Mouse (Mus musculus) heart, postnatal 0 days (tissue): ENCODE data around the gene Syngr2. TPM values are rescaled to one million over a fixed set of nuclear protein-coding genes. Genes with fewer than 3 reads are reported as not detected.
A peak's percentile ranks its signal among the peaks of the same experiment; 100 is the strongest.

Experiments used
- ATAC-seq: fragments of 200-750 bp; cut with Nextera tagmentation; 2 replicates; pipeline ENCODE4 v1.8.0; 2017; ENCODE audit warnings: low read depth, moderate number of reproducible peaks, moderate library complexity; ENCODE audit not compliant: insufficient read depth
- DNase-seq: peaks from one replicate; pipeline ENCODE4 v3.0.0-alpha.2; 2016; ENCODE audit warnings: low spot score
- H3K27ac ChIP-seq: fragments of 300-500 bp; sonication (generic); 2 replicates; pipeline ENCODE4 v1.5.1; 2014; ENCODE audit warnings: low read depth, mild to moderate bottlenecking
- H3K27me3 ChIP-seq: fragments of 300-500 bp; sonication (generic); 2 replicates; pipeline ENCODE4 v1.6.1; 2014; ENCODE audit warnings: low read length, mixed read lengths; ENCODE audit not compliant: control insufficient read depth, insufficient read depth
- H3K36me3 ChIP-seq: fragments of 300-500 bp; sonication (generic); replicated peaks from 2 replicates; pipeline ENCODE4 v1.6.1; 2014; ENCODE audit warnings: low read length, mixed read lengths; ENCODE audit not compliant: control insufficient read depth, insufficient read depth
- H3K4me1 ChIP-seq: fragments of 300-500 bp; sonication (generic); 2 replicates; pipeline ENCODE4 v1.6.1; 2014; ENCODE audit warnings: antibody characterized with exemption; ENCODE audit not compliant: control insufficient read depth, insufficient read depth
- H3K4me2 ChIP-seq: fragments of 300-500 bp; sonication (generic); 2 replicates; pipeline ENCODE4 v1.6.1; 2014; ENCODE audit warnings: low read depth, mild to moderate bottlenecking, low read length, moderate library complexity
- H3K4me3 ChIP-seq: fragments of 300-500 bp; sonication (generic); 2 replicates; pipeline ENCODE4 v1.5.1; 2014; ENCODE audit warnings: low read depth, low read length
- H3K9ac ChIP-seq: fragments of 300-500 bp; sonication (generic); replicated peaks from 2 replicates; pipeline ENCODE4 v1.6.1; 2014; ENCODE audit warnings: low read depth, low read length, mixed read lengths
- H3K9me3 ChIP-seq: fragments of 300-500 bp; sonication (generic); replicated peaks from 2 replicates; pipeline ENCODE4 v1.6.1; 2016; ENCODE audit warnings: low read length; ENCODE audit not compliant: control insufficient read depth
- CTCF ChIP-seq: IDR thresholded peaks from 2 replicates; pipeline ENCODE4 v1.5.1; 2016; ENCODE audit warnings: antibody characterized with exemption, control low read depth, low read depth
- EP300 ChIP-seq: IDR thresholded peaks from 2 replicates; pipeline ENCODE4 v1.6.1; 2016; ENCODE audit warnings: antibody characterized with exemption, low read depth
- WGBS: fragments of 180-500 bp; shearing (Covaris S2); extraction: QIAGEN DNeasy Blood & Tissue Kit; methylation state at CpG from one replicate; pipeline ENCODE4 v1.1.7; 2014; 5-methylcytosine and 5-hydroxymethylcytosine counted together
- polyA plus RNA-seq: library from polyadenylated mRNA; unstranded; fragments of >200 nt; fragmentation: Nextera tagmentation; extraction: Ambion mirVana; gene quantifications from 2 replicates; pipeline ENCODE4 v1.2.1, GENCODE M21; 2015
- total RNA-seq: library from RNA; depleted of rRNA; stranded (reverse); fragments of >200 nt; gene quantifications from 2 replicates; pipeline ENCODE4 v1.2.3, GENCODE M21; 2014; ENCODE audit warnings: low replicate concordance

The Syngr2 gene
- total and polyA plus RNA-seq, 2 experiments from 2014 or later = 95.2 to 151 TPM

DNA sequence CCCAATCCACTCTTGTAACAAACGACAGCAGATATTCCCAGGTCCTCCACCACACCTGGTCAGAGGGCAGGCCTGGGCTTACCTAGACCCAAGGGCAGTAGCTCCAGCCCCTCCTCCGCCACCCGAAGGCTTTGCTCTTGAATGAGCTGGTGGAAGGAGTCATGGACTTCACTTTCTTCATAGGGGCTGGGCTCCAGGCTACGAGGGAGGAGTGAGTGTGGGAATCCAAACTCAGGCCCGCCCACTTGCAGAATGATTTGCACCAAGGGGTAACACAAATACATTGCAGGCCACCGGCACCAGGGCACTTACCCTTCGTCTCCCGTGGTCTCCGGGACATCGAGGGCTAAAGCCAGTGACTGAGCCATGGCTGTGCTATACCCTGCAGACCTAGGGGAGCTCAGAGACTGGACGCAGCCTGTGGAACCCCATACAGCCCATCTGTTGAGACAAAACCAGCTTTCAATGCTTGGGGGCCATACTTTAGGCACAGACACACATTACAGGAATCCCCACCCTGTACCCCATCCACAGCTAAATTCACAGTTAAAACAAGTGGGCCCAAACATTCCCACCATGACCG lies 30.5 kb upstream of the Syngr2 start:
- H3K4me1 ChIP-seq = peaks cover 30% of the 10 kb centered on the region
- H3K36me3 ChIP-seq = peaks cover 28% of the 10 kb centered on the region
- H3K9ac ChIP-seq = peak overlapping the region; percentile 64
- H3K27ac ChIP-seq = peak overlapping the region; percentile 97
- H3K4me2 ChIP-seq = peak overlapping the region; percentile 88
- DNase-seq = no peak
- 56% methylated on average over 12 of the region's 12 CpGs for WGBS
- peak overlapping the region; percentile 54 for H3K4me3 ChIP-seq
- H3K9me3 ChIP-seq = no peaks in the 10 kb centered on the region
- no peak for TF ChIP-seq CTCF
- TF ChIP-seq EP300 = no peak
- no peak for ATAC-seq
- H3K27me3 ChIP-seq = no peaks in the 10 kb centered on the region

DNA sequence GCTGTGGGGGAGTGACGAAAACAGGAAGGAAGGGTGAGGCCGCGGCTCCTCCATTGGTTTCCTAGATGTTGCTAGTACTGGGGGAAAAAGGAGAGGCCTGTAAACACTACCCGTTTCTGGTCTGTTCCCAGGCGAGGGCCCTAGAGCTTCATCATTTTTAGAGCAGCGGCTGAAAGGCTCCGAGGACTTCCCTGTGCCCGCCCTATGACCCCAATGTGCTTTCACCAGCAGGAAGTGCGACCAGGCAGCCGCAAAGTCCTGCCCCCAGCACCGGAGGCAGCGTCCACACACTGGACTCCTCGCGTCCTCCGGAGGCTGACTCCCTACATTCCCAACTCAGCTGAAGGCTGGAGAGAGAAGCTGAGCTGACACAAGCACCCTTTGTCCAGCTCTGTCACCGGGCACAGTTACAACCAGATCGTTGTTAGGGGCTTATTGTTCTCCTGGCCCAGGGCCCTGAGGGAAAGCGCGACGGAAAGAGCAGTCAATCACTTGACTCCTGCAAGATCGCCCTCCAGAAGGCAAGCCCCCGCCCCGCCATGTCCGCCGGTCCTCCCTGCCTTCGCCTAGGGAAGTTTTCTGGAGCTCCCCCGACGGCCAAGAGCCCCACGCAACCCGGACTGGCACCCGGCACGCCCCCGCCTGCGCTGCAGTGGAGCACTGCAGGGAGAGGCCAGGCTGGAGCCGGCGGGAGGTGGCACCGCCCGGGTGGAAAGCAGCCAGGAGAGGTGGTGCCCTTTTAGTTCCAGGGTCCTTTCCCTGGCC lies 29.9 kb upstream of the Syngr2 start:
- peak overlapping the region; percentile 54 for H3K4me3 ChIP-seq
- peak; percentile 67; the same call in 1 of the 2 replicates for TF ChIP-seq EP300
- 0 out of 2 replicates have a peak, but pooled peaks have one; percentile 6 for TF ChIP-seq CTCF
- peaks cover 21% of the 10 kb centered on the region for H3K36me3 ChIP-seq
- 4% methylated on average over 37 of the region's 38 CpGs for WGBS
- H3K27me3 ChIP-seq = no peaks in the 10 kb centered on the region
- DNase-seq (peak; percentile 67), ATAC-seq (peak; percentile 40)
- peaks cover 30% of the 10 kb centered on the region for H3K4me1 ChIP-seq
- H3K9me3 ChIP-seq = no peaks in the 10 kb centered on the region
- peak overlapping the region; percentile 97 for H3K27ac ChIP-seq
- H3K4me2 ChIP-seq = peak overlapping the region; percentile 88
- peak overlapping the region; percentile 64 for H3K9ac ChIP-seq

DNA sequence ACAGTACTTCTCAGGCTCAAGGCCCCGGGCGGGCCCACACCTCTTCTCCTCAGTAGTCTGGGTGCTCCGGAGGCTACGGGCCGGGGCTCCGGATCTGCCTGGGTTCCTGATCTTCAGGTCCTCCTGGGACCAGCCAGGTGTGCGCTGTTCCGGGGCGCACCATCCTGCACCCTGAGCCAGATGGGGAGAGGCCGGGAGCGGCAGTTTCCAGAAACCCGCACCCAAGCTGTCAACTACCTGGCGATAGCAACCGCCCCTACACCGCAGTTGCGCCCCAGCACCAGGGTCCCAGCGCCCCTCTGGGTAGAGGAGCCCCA lies 29.3 kb upstream of the Syngr2 start:
- no peaks in the 10 kb centered on the region for H3K27me3 ChIP-seq
- H3K36me3 ChIP-seq = peaks cover 17% of the 10 kb centered on the region
- TF ChIP-seq EP300 (no peak), CTCF (no peak)
- peak overlapping the region; percentile 64 for H3K9ac ChIP-seq
- no peak for ATAC-seq
- no peak for DNase-seq
- H3K9me3 ChIP-seq = no peaks in the 10 kb centered on the region
- whole genome bisulfite sequencing = 0% methylated on average over 17 of the region's 17 CpGs
- peak overlapping the region; percentile 88 for H3K4me2 ChIP-seq
- H3K4me3 ChIP-seq = peak overlapping the region; percentile 54
- H3K27ac ChIP-seq = peak overlapping the region; percentile 97
- peaks cover 30% of the 10 kb centered on the region for H3K4me1 ChIP-seq

DNA sequence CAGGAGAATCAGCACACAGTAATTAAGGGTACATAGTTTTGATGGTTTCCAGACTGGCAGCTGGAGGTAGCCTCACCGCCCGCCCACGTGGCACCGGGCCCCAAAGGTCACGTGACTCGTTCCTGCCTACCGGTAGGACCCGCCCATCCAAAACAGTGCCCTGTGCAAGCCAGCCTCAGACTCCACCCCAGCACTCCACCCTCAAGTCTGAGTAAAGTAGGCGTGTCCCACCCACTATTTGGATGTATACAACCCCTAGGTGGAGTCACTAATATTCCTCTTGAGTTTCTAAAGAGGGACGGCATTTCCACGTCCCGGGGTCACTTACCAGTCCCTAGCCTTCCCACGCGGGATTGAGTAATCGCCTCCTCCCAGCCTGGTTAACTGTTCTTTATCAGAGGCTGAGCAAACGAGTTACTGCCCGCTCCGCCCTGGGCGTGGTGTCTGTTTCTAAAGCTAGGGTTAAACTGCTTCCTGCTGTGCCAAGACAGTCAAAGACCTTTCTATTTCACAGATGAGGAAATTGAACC lies 28.8 kb upstream of the Syngr2 start:
- Histone ChIP-seq H3K9ac (peak overlapping the region; percentile 64), H3K4me3 (peak overlapping the region; percentile 54), H3K27me3 (no peaks in the 10 kb centered on the region), H3K4me2 (peak overlapping the region; percentile 88), H3K27ac (peak overlapping the region; percentile 97), H3K9me3 (no peaks in the 10 kb centered on the region), H3K4me1 (peaks cover 30% of the 10 kb centered on the region), H3K36me3 (peaks cover 17% of the 10 kb centered on the region)
- ATAC-seq = peak; percentile 78
- WGBS = under 1% methylated on average over 19 of the region's 19 CpGs
- TF ChIP-seq CTCF (no peak; the same call in 1 of the 2 replicates), EP300 (no peak)
- DNase-seq = peak; percentile 89

DNA sequence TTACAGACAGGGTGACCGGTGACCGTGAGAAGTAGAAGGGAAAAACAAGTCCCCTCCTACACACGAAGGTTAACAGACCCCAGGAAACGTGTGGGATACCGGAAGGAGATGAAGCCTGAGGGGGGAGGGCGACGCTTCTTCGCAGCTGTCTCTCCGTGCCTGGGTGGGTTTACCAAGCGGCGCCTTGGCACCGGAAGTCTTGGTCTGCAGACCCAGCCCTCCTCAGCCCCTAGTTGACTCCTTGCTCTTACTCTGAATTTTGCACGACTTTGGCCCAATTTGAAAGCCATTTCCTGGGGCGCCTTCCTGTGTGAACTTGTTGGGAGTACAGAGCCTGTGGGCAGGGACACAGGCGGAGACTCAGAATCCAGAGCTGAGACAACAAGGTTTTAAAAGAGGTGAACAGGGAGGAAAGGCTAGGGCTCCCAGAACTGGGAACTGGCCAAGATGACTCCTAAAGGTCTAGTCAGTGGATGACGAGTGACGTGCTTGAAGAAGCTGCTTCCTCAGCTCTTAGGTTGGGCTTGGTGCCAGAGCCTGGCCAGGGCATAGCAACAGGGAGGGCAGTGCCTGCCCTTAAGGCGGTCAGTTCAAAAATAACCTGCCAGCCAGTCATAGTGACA lies 28.2 kb upstream of the Syngr2 start:
- Histone ChIP-seq H3K9me3 (no peaks in the 10 kb centered on the region), H3K27me3 (no peaks in the 10 kb centered on the region), H3K9ac (peak overlapping the region; percentile 64; the same call in 1 of the 2 replicates), H3K4me2 (peak overlapping the region; percentile 88), H3K4me3 (peak overlapping the region; percentile 54), H3K27ac (peak overlapping the region; percentile 97), H3K36me3 (peaks cover 11% of the 10 kb centered on the region; the same call in 1 of the 2 replicates), H3K4me1 (peaks cover 30% of the 10 kb centered on the region)
- peak; percentile 64 for DNase-seq
- TF ChIP-seq EP300 = no peak; the same call in 1 of the 2 replicates
- TF ChIP-seq CTCF = no peak
- no peak for ATAC-seq
- 9% methylated on average over 18 of the region's 18 CpGs for WGBS
